Mouse (Mus musculus) gastrocnemius, postnatal 14 days (tissue): ENCODE data around the gene Syvn1. TPM values are rescaled to one million over a fixed set of nuclear protein-coding genes. Genes with fewer than 3 reads are reported as not detected.

Source experiments
- DNase-seq: peaks from one replicate; pipeline ENCODE4 v3.0.0; 2021; ENCODE audit warnings: mixed read lengths
- intact Hi-C: fragments of 180-260 bp; cut with DNase I; formaldehyde crosslinking; loops from one replicate; pipeline ENCODE4 v1.15.1; 2025; ENCODE audit warnings: low total_unique reads
- total RNA-seq, 2 experiments: library from RNA; stranded (reverse); gene quantifications; 2 replicates each; pipeline ENCODE4 v1.2.3; 2021

Syvn1 gene
- total RNA-seq, 2 experiments from 2014 or later: 13.5 to 15.9 TPM

- intact Hi-C loops: no loop called here
- no peak for DNase-seq
Measured at GRCm38 (mm10) chr19:6062418-6062817, 16.0 kb downstream of the Syvn1 start.

GRCm38 (mm10) chr19:6063081-6063480 lies 16.7 kb downstream of the Syvn1 start:
- DNase-seq: no peak
- intact Hi-C loops: no loop called here

- no peak for DNase-seq
- intact Hi-C loops: no loop called here
Measured at GRCm38 (mm10) chr19:6066571-6066970, 20.2 kb downstream of the Syvn1 start.

GRCm38 (mm10) chr19:6067011-6067723 lies 20.8 kb downstream of the Syvn1 start:
- DNase-seq: peak; percentile 75
- intact Hi-C loops: no loop called here

- intact Hi-C loops: no loop called here
Measured at GRCm38 (mm10) chr19:6067724-6068415, 21.5 kb downstream of the Syvn1 start, which contains the start of gene Tm7sf2. TSS of gene Tm7sf2 (minus strand) at chr19:6068373.

GRCm38 (mm10) chr19:6068951-6069350 lies 22.6 kb downstream of the Syvn1 start:
- DNase-seq: no peak
- intact Hi-C loops: no loop called here

More at GRCm38 (mm10) chr19:6067724-6068415, 21.5 kb downstream of the Syvn1 start, which contains the start of gene Tm7sf2:
- peak; percentile 93 for DNase-seq

- intact Hi-C loops: no loop called here
- DNase-seq: no peak
Measured at GRCm38 (mm10) chr19:6069851-6070250, 23.5 kb downstream of the Syvn1 start.

GRCm38 (mm10) chr19:6070571-6071250 lies 24.3 kb downstream of the Syvn1 start:
- DNase-seq: no peak
- intact Hi-C loops: no loop called here

- DNase-seq: no peak
- intact Hi-C loops: no loop called here
Measured at GRCm38 (mm10) chr19:6071261-6071660, 24.9 kb downstream of the Syvn1 start.

- intact Hi-C loops: no loop called here
- DNase-seq: no peak
Measured at GRCm38 (mm10) chr19:6073889-6074288, 27.5 kb downstream of the Syvn1 start.

GRCm38 (mm10) chr19:6076564-6077393 lies 30.4 kb downstream of the Syvn1 start, which contains the start of gene Vps51:
TSS of gene Vps51 (minus strand) at chr19:6077231.
- peak; percentile 79 for DNase-seq
- intact Hi-C loops: no loop called here

GRCm38 (mm10) chr19:6079983-6080480 lies 33.7 kb downstream of the Syvn1 start, which contains the start of gene Tmem262:
TSS of gene Tmem262 (plus strand) at chr19:6080033.
- intact Hi-C loops: no loop called here
- no peak for DNase-seq

GRCm38 (mm10) chr19:6082156-6082555 lies 35.8 kb downstream of the Syvn1 start, which contains the start of gene Gm28374:
TSS of gene Gm28374 (minus strand) at chr19:6082256.
- intact Hi-C loops: no loop called here
- no peak for DNase-seq

- DNase-seq: peak; percentile 93
- intact Hi-C loops: no loop called here
Measured at GRCm38 (mm10) chr19:6084478-6085248, 38.3 kb downstream of the Syvn1 start, which contains the start of the genes Zfpl1 and Cdca5. TSS of gene Zfpl1 (minus strand) at chr19:6084956. TSS of gene Cdca5 (plus strand) at chr19:6084983.

GRCm38 (mm10) chr19:6085417-6085879 lies 39.1 kb downstream of the Syvn1 start:
- intact Hi-C loops: no loop called here

GRCm38 (mm10) chr19:6088841-6089240 lies 42.5 kb downstream of the Syvn1 start:
- intact Hi-C loops: no loop called here
- no peak for DNase-seq

More at GRCm38 (mm10) chr19:6085417-6085879, 39.1 kb downstream of the Syvn1 start:
- peak; percentile 29 for DNase-seq

GRCm38 (mm10) chr19:6094119-6094518 lies 47.7 kb downstream of the Syvn1 start, which contains the start of gene AC131692.1:
TSS of gene AC131692.1 (plus strand) at chr19:6094419.
- intact Hi-C loops: no loop called here

GRCm38 (mm10) chr19:6097847-6098246 lies 51.5 kb downstream of the Syvn1 start:
- no peak for DNase-seq
- intact Hi-C loops: no loop called here

More at GRCm38 (mm10) chr19:6094119-6094518, 47.7 kb downstream of the Syvn1 start, which contains the start of gene AC131692.1:
- DNase-seq: no peak
